Mouse (Mus musculus) kidney, embryonic 16.5 days (tissue): ENCODE measurements around the gene Ift122. TPM values are rescaled to one million over a fixed set of nuclear protein-coding genes. Genes with fewer than 3 reads are reported as not detected.

Experiments used
- ATAC-seq: fragments of 200-750 bp; cut with Nextera tagmentation; 2 replicates; pipeline ENCODE4 v1.8.0; 2017; ENCODE audit warnings: moderate TSS enrichment; ENCODE audit not compliant: low FRiP score, low TSS enrichment
- H3K27ac ChIP-seq: fragments of 300-500 bp; sonication (generic); 2 replicates; pipeline ENCODE4 v1.5.1; 2014; ENCODE audit warnings: low read length
- H3K27me3 ChIP-seq: fragments of 300-500 bp; sonication (generic); 2 replicates; pipeline ENCODE4 v1.6.1; 2014; ENCODE audit warnings: low read length, control low read depth, mixed read lengths; ENCODE audit not compliant: insufficient read depth
- H3K36me3 ChIP-seq: fragments of 300-500 bp; sonication (generic); 2 replicates; pipeline ENCODE4 v1.6.1; 2014; ENCODE audit warnings: low read length, control low read depth, mixed read lengths; ENCODE audit not compliant: insufficient read depth
- H3K4me1 ChIP-seq: fragments of 300-500 bp; sonication (generic); 2 replicates; pipeline ENCODE4 v1.6.1; 2014; ENCODE audit warnings: low read length, control low read depth, mixed read lengths; ENCODE audit not compliant: insufficient read depth
- H3K4me2 ChIP-seq: fragments of 300-500 bp; sonication (generic); replicated peaks from 2 replicates; pipeline ENCODE4 v1.6.1; 2014; ENCODE audit warnings: low read depth, low read length
- H3K4me3 ChIP-seq: fragments of 300-500 bp; sonication (generic); 2 replicates; pipeline ENCODE4 v1.5.1; 2014; ENCODE audit warnings: mild to moderate bottlenecking, low read length
- H3K9ac ChIP-seq: fragments of 300-500 bp; sonication (generic); replicated peaks from 2 replicates; pipeline ENCODE4 v1.6.1; 2014; ENCODE audit warnings: low read length
- H3K9me3 ChIP-seq: fragments of 300-500 bp; sonication (generic); 2 replicates; pipeline ENCODE4 v1.6.1; 2016; ENCODE audit warnings: low read length, control low read depth
- WGBS: fragments of 180-500 bp; shearing (Covaris S2); extraction: QIAGEN DNeasy Blood & Tissue Kit; methylation state at CpG from one replicate; pipeline ENCODE4 v1.1.7; 2014; 5-methylcytosine and 5-hydroxymethylcytosine counted together
- polyA plus RNA-seq: library from polyadenylated mRNA; unstranded; fragments of >200 nt; fragmentation: Nextera tagmentation; extraction: Ambion mirVana; gene quantifications from 2 replicates; pipeline ENCODE4 v1.2.1, GENCODE M21; 2015

Ift122 gene
- polyA plus RNA-seq, 1 experiment from 2014 or later: 38.4 TPM

- H3K36me3 ChIP-seq: peaks cover 57% of the 10 kb centered on the region
- no peak overlapping the region for H3K4me3 ChIP-seq
- H3K27ac ChIP-seq: no peak overlapping the region
- WGBS: 87% methylated on average over 3 of the region's 3 CpGs
- no peak overlapping the region for H3K4me2 ChIP-seq
- no peaks in the 10 kb centered on the region for H3K27me3 ChIP-seq
- H3K9ac ChIP-seq: no peak overlapping the region
- no peak for ATAC-seq
- H3K9me3 ChIP-seq: no peaks in the 10 kb centered on the region
- peaks cover 29% of the 10 kb centered on the region for H3K4me1 ChIP-seq
Measured at GRCm38 (mm10) chr6:115961743-115962142, 108.5 kb downstream of the Ift122 start.

- Histone ChIP-seq H3K27me3 (no peaks in the 10 kb centered on the region), H3K4me1 (peaks cover 22% of the 10 kb centered on the region), H3K4me3 (no peak overlapping the region), H3K36me3 (peaks cover 63% of the 10 kb centered on the region), H3K27ac (no peak overlapping the region), H3K9ac (0 out of 2 replicates have a peak overlapping the region, but pooled peaks have one; percentile 4), H3K9me3 (no peaks in the 10 kb centered on the region), H3K4me2 (no peak overlapping the region)
- ATAC-seq: peak; percentile 2; the same call in 1 of the 2 replicates
- 41% methylated on average over 23 of the region's 23 CpGs for WGBS
Measured at GRCm38 (mm10) chr6:115962439-115963085, 109.3 kb downstream of the Ift122 start.

- H3K9ac ChIP-seq: no peak overlapping the region
- H3K36me3 ChIP-seq: peaks cover 67% of the 10 kb centered on the region
- H3K27me3 ChIP-seq: no peaks in the 10 kb centered on the region
- H3K4me1 ChIP-seq: peaks cover 14% of the 10 kb centered on the region; the same call in 1 of the 2 replicates
- no peak overlapping the region for H3K4me3 ChIP-seq
- no peak for ATAC-seq
- no peaks in the 10 kb centered on the region for H3K9me3 ChIP-seq
- WGBS: 77% methylated on average over 9 of the region's 9 CpGs
- no peak overlapping the region for H3K27ac ChIP-seq
- H3K4me2 ChIP-seq: no peak overlapping the region
Measured at GRCm38 (mm10) chr6:115963656-115964055, 110.4 kb downstream of the Ift122 start.

- Histone ChIP-seq H3K27ac (no peak overlapping the region), H3K4me3 (no peak overlapping the region), H3K4me1 (peaks cover 16% of the 10 kb centered on the region), H3K27me3 (no peaks in the 10 kb centered on the region), H3K36me3 (peaks cover 56% of the 10 kb centered on the region), H3K9me3 (no peaks in the 10 kb centered on the region), H3K9ac (no peak overlapping the region), H3K4me2 (no peak overlapping the region)
- WGBS: 90% methylated on average over 19 of the region's 19 CpGs
- ATAC-seq: no peak
Measured at GRCm38 (mm10) chr6:115966227-115966966, 113.1 kb downstream of the Ift122 start.

- WGBS: 93% methylated on average over 15 of the region's 15 CpGs
- Histone ChIP-seq H3K9me3 (no peaks in the 10 kb centered on the region), H3K27ac (no peak overlapping the region), H3K9ac (no peak overlapping the region), H3K27me3 (no peaks in the 10 kb centered on the region), H3K4me2 (no peak overlapping the region), H3K4me3 (no peak overlapping the region), H3K4me1 (peaks cover 24% of the 10 kb centered on the region), H3K36me3 (peaks cover 50% of the 10 kb centered on the region)
- no peak for ATAC-seq
Measured at GRCm38 (mm10) chr6:115967291-115967880, 114.1 kb downstream of the Ift122 start.

- H3K27ac ChIP-seq: no peak overlapping the region
- no peak for ATAC-seq
- no peak overlapping the region for H3K4me3 ChIP-seq
- H3K9me3 ChIP-seq: no peaks in the 10 kb centered on the region
- no peak overlapping the region for H3K4me2 ChIP-seq
- H3K4me1 ChIP-seq: peaks cover 23% of the 10 kb centered on the region
- WGBS: 78% methylated on average over 5 of the region's 5 CpGs
- no peak overlapping the region for H3K9ac ChIP-seq
- H3K27me3 ChIP-seq: no peaks in the 10 kb centered on the region
- H3K36me3 ChIP-seq: peaks cover 43% of the 10 kb centered on the region
Measured at GRCm38 (mm10) chr6:115968086-115968485, 114.8 kb downstream of the Ift122 start.

GRCm38 (mm10) chr6:115968700-115969099, 115.4 kb downstream of the Ift122 start:
- Histone ChIP-seq H3K4me2 (no peak overlapping the region), H3K27ac (no peak overlapping the region), H3K27me3 (no peaks in the 10 kb centered on the region), H3K36me3 (peaks cover 40% of the 10 kb centered on the region), H3K9ac (no peak overlapping the region), H3K9me3 (no peaks in the 10 kb centered on the region), H3K4me1 (peaks cover 26% of the 10 kb centered on the region), H3K4me3 (no peak overlapping the region)
- no peak for ATAC-seq
- WGBS: 86% methylated on average over 6 of the region's 6 CpGs

GRCm38 (mm10) chr6:115969103-115969502, 115.8 kb downstream of the Ift122 start:
- no peak overlapping the region for H3K27ac ChIP-seq
- H3K4me1 ChIP-seq: peaks cover 29% of the 10 kb centered on the region
- no peak overlapping the region for H3K4me2 ChIP-seq
- H3K9me3 ChIP-seq: no peaks in the 10 kb centered on the region
- ATAC-seq: no peak
- H3K36me3 ChIP-seq: peaks cover 37% of the 10 kb centered on the region
- 74% methylated on average over 9 of the region's 9 CpGs for WGBS
- H3K27me3 ChIP-seq: no peaks in the 10 kb centered on the region
- no peak overlapping the region for H3K9ac ChIP-seq
- H3K4me3 ChIP-seq: no peak overlapping the region

GRCm38 (mm10) chr6:115969952-115970351, 116.7 kb downstream of the Ift122 start:
- Histone ChIP-seq H3K4me1 (peaks cover 31% of the 10 kb centered on the region), H3K4me2 (no peak overlapping the region), H3K27me3 (no peaks in the 10 kb centered on the region), H3K9ac (no peak overlapping the region), H3K27ac (no peak overlapping the region), H3K36me3 (peaks cover 44% of the 10 kb centered on the region), H3K4me3 (no peak overlapping the region), H3K9me3 (no peaks in the 10 kb centered on the region)
- WGBS: 72% methylated on average over 4 of the region's 6 CpGs
- no peak for ATAC-seq
